Mouse (Mus musculus) hindbrain, embryonic 12.5 days (tissue): Measurements from ENCODE around the gene Tmod4. TPM values are rescaled to one million over a fixed set of nuclear protein-coding genes. Genes with fewer than 3 reads are reported as not detected.
"Not testable (repeated sequence)": the region's sequence is repeated elsewhere in the genome, so short reads cannot be mapped to it uniquely, and the experiment has no call there.

Source experiments
- ATAC-seq: fragments of 200-750 bp; cut with Nextera tagmentation; 2 replicates; pipeline ENCODE4 v1.8.0; 2017; ENCODE audit warnings: moderate TSS enrichment; ENCODE audit not compliant: low FRiP score
- H3K27ac ChIP-seq: fragments of 300-500 bp; sonication (generic); 2 replicates; pipeline ENCODE4 v1.5.1; 2016; ENCODE audit warnings: mild to moderate bottlenecking
- H3K27me3 ChIP-seq: fragments of 300-500 bp; sonication (generic); 2 replicates; pipeline ENCODE4 v1.6.1; 2016; ENCODE audit warnings: mild to moderate bottlenecking
- H3K36me3 ChIP-seq: fragments of 300-500 bp; sonication (generic); 2 replicates; pipeline ENCODE4 v1.6.1; 2016; ENCODE audit warnings: mild to moderate bottlenecking
- H3K4me1 ChIP-seq: fragments of 300-500 bp; sonication (generic); 2 replicates; pipeline ENCODE4 v1.6.1; 2016
- H3K4me2 ChIP-seq: fragments of 300-500 bp; sonication (generic); replicated peaks from 2 replicates; pipeline ENCODE4 v1.6.1; 2016; ENCODE audit warnings: mild to moderate bottlenecking
- H3K4me3 ChIP-seq: fragments of 300-500 bp; sonication (generic); 2 replicates; pipeline ENCODE4 v1.5.1; 2016; ENCODE audit warnings: mild to moderate bottlenecking
- H3K9ac ChIP-seq: fragments of 300-500 bp; sonication (generic); 2 replicates; pipeline ENCODE4 v1.6.1; 2016; ENCODE audit warnings: mild to moderate bottlenecking, moderate library complexity
- H3K9me3 ChIP-seq: fragments of 300-500 bp; sonication (generic); replicated peaks from 2 replicates; pipeline ENCODE4 v1.6.1; 2016; ENCODE audit warnings: mild to moderate bottlenecking
- WGBS: fragments of 180-500 bp; shearing (Covaris S2); methylation state at CpG from one replicate; pipeline ENCODE4 v1.1.7; 2016; 5-methylcytosine and 5-hydroxymethylcytosine counted together
- polyA plus RNA-seq: library from polyadenylated mRNA; unstranded; fragments of >200 nt; fragmentation: Nextera tagmentation; extraction: Ambion mirVana; gene quantifications from 2 replicates; pipeline ENCODE4 v1.2.1, GENCODE M21; 2016

The Tmod4 gene
- polyA plus RNA-seq, 1 experiment from 2014 or later = 0.99 TPM

- Histone ChIP-seq H3K36me3 (peaks cover 56% of the 10 kb centered on the region), H3K9ac (no peak overlapping the region), H3K9me3 (no peaks in the 10 kb centered on the region), H3K4me1 (0 out of 2 replicates have a peak, but pooled peaks cover 4% of the 10 kb centered on the region), H3K27me3 (no peaks in the 10 kb centered on the region), H3K4me3 (no peak overlapping the region), H3K4me2 (no peak overlapping the region), H3K27ac (no peak overlapping the region)
- no peak for ATAC-seq
- WGBS = 79% methylated on average over 6 of the region's 6 CpGs
Measured at GRCm38 (mm10) chr3:95121580-95121979, 2.7 kb upstream of the Tmod4 start.

GRCm38 (mm10) chr3:95124972-95125371, 696 bp downstream of the Tmod4 start:
- Histone ChIP-seq H3K9me3 (no peaks in the 10 kb centered on the region), H3K4me2 (no peak overlapping the region), H3K4me3 (no peak overlapping the region), H3K27me3 (no peaks in the 10 kb centered on the region), H3K9ac (no peak overlapping the region), H3K36me3 (peaks cover 40% of the 10 kb centered on the region), H3K27ac (no peak overlapping the region), H3K4me1 (0 out of 2 replicates have a peak, but pooled peaks cover 4% of the 10 kb centered on the region)
- ATAC-seq = no peak
- 43% methylated on average over 5 of the region's 5 CpGs for WGBS

- WGBS = 42% methylated on average over 6 of the region's 6 CpGs
- H3K9ac ChIP-seq = no peak overlapping the region
Measured at GRCm38 (mm10) chr3:95129226-95129651, 5.0 kb downstream of the Tmod4 start.

GRCm38 (mm10) chr3:95130081-95130480, 5.8 kb downstream of the Tmod4 start:
- no peak for ATAC-seq
- Histone ChIP-seq H3K4me2 (no peak overlapping the region), H3K36me3 (peaks cover 26% of the 10 kb centered on the region; the same call in 1 of the 2 replicates), H3K4me1 (peaks cover 12% of the 10 kb centered on the region), H3K27ac (no peak overlapping the region), H3K27me3 (no peaks in the 10 kb centered on the region), H3K9me3 (no peaks in the 10 kb centered on the region), H3K4me3 (no peak overlapping the region), H3K9ac (no peak overlapping the region)
- 89% methylated on average over 5 of the region's 5 CpGs for WGBS

More at GRCm38 (mm10) chr3:95129226-95129651, 5.0 kb downstream of the Tmod4 start:
- H3K9me3 ChIP-seq = no peaks in the 10 kb centered on the region
- H3K4me1 ChIP-seq = peaks cover 12% of the 10 kb centered on the region
- no peak overlapping the region for H3K4me2 ChIP-seq
- H3K27me3 ChIP-seq = no peaks in the 10 kb centered on the region
- no peak overlapping the region for H3K27ac ChIP-seq
- no peak overlapping the region for H3K4me3 ChIP-seq
- peaks cover 26% of the 10 kb centered on the region; the same call in 1 of the 2 replicates for H3K36me3 ChIP-seq
- ATAC-seq = no peak

GRCm38 (mm10) chr3:95132389-95132788, 8.1 kb downstream of the Tmod4 start:
- not testable (repeated sequence) for H3K9me3 ChIP-seq, H3K9ac ChIP-seq, H3K4me3 ChIP-seq, H3K27me3 ChIP-seq, H3K27ac ChIP-seq, H3K4me2 ChIP-seq, ATAC-seq
- H3K36me3 ChIP-seq = peaks cover 26% of the 10 kb centered on the region; the same call in 1 of the 2 replicates
- H3K4me1 ChIP-seq = peaks cover 23% of the 10 kb centered on the region
- 82% methylated on average over 2 of the region's 2 CpGs for WGBS

GRCm38 (mm10) chr3:95133176-95133575, 8.9 kb downstream of the Tmod4 start:
- WGBS = 60% methylated on average over 11 of the region's 11 CpGs
- Histone ChIP-seq H3K4me3 (peak overlapping the region; percentile 53), H3K4me2 (peak overlapping the region; percentile 67), H3K4me1 (peaks cover 23% of the 10 kb centered on the region), H3K9ac (peak overlapping the region; percentile 72), H3K27me3 (no peaks in the 10 kb centered on the region), H3K36me3 (peaks cover 30% of the 10 kb centered on the region; the same call in 1 of the 2 replicates), H3K27ac (peak overlapping the region; percentile 71), H3K9me3 (no peaks in the 10 kb centered on the region)
- ATAC-seq = peak; percentile 1; the same call in 1 of the 2 replicates

- Histone ChIP-seq H3K36me3 (peaks cover 31% of the 10 kb centered on the region; the same call in 1 of the 2 replicates), H3K27me3 (no peaks in the 10 kb centered on the region), H3K9ac (peak within 1 kb of the TSS; percentile 72), H3K4me2 (peak within 1 kb of the TSS; percentile 67), H3K4me1 (peaks cover 23% of the 10 kb centered on the region), H3K27ac (peak within 1 kb of the TSS; percentile 71), H3K4me3 (peak within 1 kb of the TSS; percentile 53), H3K9me3 (no peaks in the 10 kb centered on the region)
- WGBS = 0% methylated on average over 20 of the region's 20 CpGs
- peak; percentile 94 for ATAC-seq
Measured at GRCm38 (mm10) chr3:95133680-95134101, 9.4 kb downstream of the Tmod4 start, which contains the start of the genes Scnm1 and Lysmd1. Gene Scnm1, minus strand, starts transcription at chr3:95134011. Gene Lysmd1, plus strand, starts transcription at chr3:95134088.

GRCm38 (mm10) chr3:95134133-95134532, 9.9 kb downstream of the Tmod4 start:
- not testable (repeated sequence) for H3K9ac ChIP-seq, H3K4me2 ChIP-seq, H3K9me3 ChIP-seq, H3K27ac ChIP-seq, H3K27me3 ChIP-seq
- peaks cover 23% of the 10 kb centered on the region for H3K4me1 ChIP-seq
- peak; percentile 68 for ATAC-seq
- no CpG with 5 or more reads among the region's 12 CpGs for WGBS
- H3K4me3 ChIP-seq = peak overlapping the region; percentile 53; the same call in 1 of the 2 replicates
- peaks cover 29% of the 10 kb centered on the region; the same call in 1 of the 2 replicates for H3K36me3 ChIP-seq

GRCm38 (mm10) chr3:95135023-95135422, 10.7 kb downstream of the Tmod4 start:
- peaks cover 28% of the 10 kb centered on the region for H3K36me3 ChIP-seq
- ATAC-seq = no peak
- H3K4me2 ChIP-seq = peak overlapping the region; percentile 52
- 31% methylated on average over 6 of the region's 6 CpGs for WGBS
- H3K9ac ChIP-seq = no peak overlapping the region
- peak overlapping the region; percentile 27 for H3K4me3 ChIP-seq
- H3K27ac ChIP-seq = no peak overlapping the region
- no peaks in the 10 kb centered on the region for H3K27me3 ChIP-seq
- H3K9me3 ChIP-seq = no peaks in the 10 kb centered on the region
- H3K4me1 ChIP-seq = peaks cover 23% of the 10 kb centered on the region

- Histone ChIP-seq H3K4me1 (peaks cover 26% of the 10 kb centered on the region), H3K9ac (no peak overlapping the region), H3K27me3 (no peaks in the 10 kb centered on the region), H3K27ac (no peak overlapping the region), H3K4me3 (peak overlapping the region; percentile 27; the same call in 1 of the 2 replicates), H3K9me3 (no peaks in the 10 kb centered on the region), H3K36me3 (peaks cover 29% of the 10 kb centered on the region), H3K4me2 (peak overlapping the region; percentile 52)
- whole genome bisulfite sequencing = 91% methylated on average over 7 of the region's 7 CpGs
- ATAC-seq = no peak
Measured at GRCm38 (mm10) chr3:95135433-95136052, 11.3 kb downstream of the Tmod4 start.

GRCm38 (mm10) chr3:95136336-95136735, 12.1 kb downstream of the Tmod4 start:
- H3K4me1 ChIP-seq = peaks cover 26% of the 10 kb centered on the region
- H3K4me2 ChIP-seq = no peak overlapping the region
- no peaks in the 10 kb centered on the region for H3K27me3 ChIP-seq
- 95% methylated on average over 3 of the region's 3 CpGs for WGBS
- peaks cover 27% of the 10 kb centered on the region for H3K36me3 ChIP-seq
- H3K27ac ChIP-seq = no peak overlapping the region
- no peak for ATAC-seq
- no peak overlapping the region for H3K9ac ChIP-seq
- H3K9me3 ChIP-seq = no peaks in the 10 kb centered on the region
- H3K4me3 ChIP-seq = no peak overlapping the region

GRCm38 (mm10) chr3:95139586-95140288, 15.5 kb downstream of the Tmod4 start:
- peaks cover 19% of the 10 kb centered on the region for H3K36me3 ChIP-seq
- peaks cover 17% of the 10 kb centered on the region for H3K4me1 ChIP-seq
- WGBS = 73% methylated on average over 25 of the region's 25 CpGs
- no peaks in the 10 kb centered on the region for H3K9me3 ChIP-seq
- H3K4me3 ChIP-seq = no peak overlapping the region
- no peak overlapping the region for H3K4me2 ChIP-seq
- no peak overlapping the region for H3K9ac ChIP-seq
- H3K27me3 ChIP-seq = no peaks in the 10 kb centered on the region
- ATAC-seq = no peak
- H3K27ac ChIP-seq = no peak overlapping the region
